8 mouse cellular contexts compared by ENCODE assay signal in genomic region chr6:124915942-124916694, GRCm38 (mm10). TPM values are rescaled to one million over a fixed set of nuclear protein-coding genes. Genes with fewer than 3 reads are reported as not detected.
DNase-seq lines count a peak whose midpoint lies in the region; ATAC-seq and TF ChIP-seq lines count a peak whose summit lies in the region.

No protein-coding gene starts in this region.

- peak overlapping the region; percentile 86 for H3K4me2 ChIP-seq in heart, embryonic 15.5 days

- no peak for TF ChIP-seq CTCF in lung, adult 2 months (IDR thresholded peaks at IDR 0.05; ENCODE audit: insufficient read depth, low read length)

- no peaks in the 10 kb centered on the region for H3K27me3 ChIP-seq in heart, embryonic 15.5 days

- H3K36me3 ChIP-seq in heart, embryonic 15.5 days, result peaks cover 21% of the 10 kb centered on the region

- no peak for DNase-seq in lung, adult 2 months
- DNase-seq in lung, adult 18-20 months, result no peak
- peak; percentile 53 to 57 for DNase-seq in cerebellum, postnatal 25 days
- DNase-seq in kidney, postnatal 36 days, result peak; percentile 79 to 87
- DNase-seq in lung, postnatal 36 days, result peak; percentile 44
- peak; percentile 83 for DNase-seq in telencephalon, adult 2 months (ENCODE audit: low read depth, low spot score)
- no peak for DNase-seq in urinary bladder, postnatal 4 days (ENCODE audit: low spot score in 2 of 2)

- no peak for ATAC-seq in heart, embryonic 15.5 days (replicated peaks; ENCODE audit: insufficient number of reproducible peaks, insufficient read depth, low FRiP score, low read depth)

- peaks cover 13% of the 10 kb centered on the region for H3K4me1 ChIP-seq in lung, adult 2 months (ENCODE audit: control insufficient read depth, insufficient read depth, low read length)
- H3K4me1 ChIP-seq in heart, embryonic 15.5 days (replicated peaks), result peaks cover 63% of the 10 kb centered on the region

- no peaks in the 10 kb centered on the region for H3K9me3 ChIP-seq in heart, embryonic 15.5 days (replicated peaks)

- peak overlapping the region; percentile 100 for H3K27ac ChIP-seq in heart, embryonic 15.5 days

- WGBS in lung, adult 2 months, result 10% methylated on average over 12 of the region's 12 CpGs
- WGBS in heart, embryonic 15.5 days, result 5% methylated on average over 12 of the region's 12 CpGs

- no peak; the same call in 1 of the 2 replicates for TF ChIP-seq POLR2A in lung, adult 2 months (IDR thresholded peaks at IDR 0.05; ENCODE audit: borderline replicate concordance, extremely low read depth, low read depth, low read length)

- H3K4me3 ChIP-seq in lung, adult 2 months (replicated peaks; ENCODE audit: extremely low read depth, low read depth, low read length), result peak overlapping the region; percentile 79
- H3K4me3 ChIP-seq in heart, embryonic 15.5 days, result peak overlapping the region; percentile 96

- peak overlapping the region; percentile 100 for H3K9ac ChIP-seq in heart, embryonic 15.5 days

RNA-seq across cellular contexts. Expression of gene Ptms, which starts 3.8 kb away (rescaled TPM):
- 1,982 and 2,310 TPM in 2 replicates for polyA plus RNA-seq in lung, adult 2 months (2012; rRNA removed)
- 255 and 294 TPM in 2 replicates for polyA plus RNA-seq in heart, embryonic 15.5 days (2015; fragmentation: Nextera tagmentation; extraction: Ambion mirVana)

RNA-seq across cellular contexts. Expression of gene Lag3, which starts 4.6 kb away (rescaled TPM):
- polyA plus RNA-seq in lung, adult 2 months (2012; rRNA removed), result 1.4 and 1.9 TPM in 2 replicates
- polyA plus RNA-seq in heart, embryonic 15.5 days (2015; fragmentation: Nextera tagmentation; extraction: Ambion mirVana), result 1.2 and 1.7 TPM in 2 replicates

RNA-seq across cellular contexts. Expression of gene Mlf2, which starts 15.1 kb away (rescaled TPM):
- polyA plus RNA-seq in lung, adult 2 months (2012; rRNA removed), result 313 and 336 TPM in 2 replicates
- 358 and 371 TPM in 2 replicates for polyA plus RNA-seq in heart, embryonic 15.5 days (2015; fragmentation: Nextera tagmentation; extraction: Ambion mirVana)

RNA-seq across cellular contexts. Expression of gene Cd4, which starts 28.1 kb away (rescaled TPM):
- polyA plus RNA-seq in lung, adult 2 months (2012; rRNA removed), result 1.9 and 2.7 TPM in 2 replicates
- 0.05 and 0.68 TPM in 2 replicates for polyA plus RNA-seq in heart, embryonic 15.5 days (2015; fragmentation: Nextera tagmentation; extraction: Ambion mirVana)

RNA-seq across cellular contexts. Expression of gene Cops7a, which starts 49.2 kb away (rescaled TPM):
- 178 and 213 TPM in 2 replicates for polyA plus RNA-seq in lung, adult 2 months (2012; rRNA removed)
- 129 and 139 TPM in 2 replicates for polyA plus RNA-seq in heart, embryonic 15.5 days (2015; fragmentation: Nextera tagmentation; extraction: Ambion mirVana)

Comparison
In these comparisons a context has a peak if more than half of its experiments do, and no peak if none do; other contexts are left out.
1. DNase-seq: peak in cerebellum, postnatal 25 days (2 of 2), kidney, postnatal 36 days (2 of 2), lung, postnatal 36 days (single experiment) and telencephalon, adult 2 months (single experiment); none in lung, adult 2 months (single experiment), lung, adult 18-20 months (0 of 2) and urinary bladder, postnatal 4 days (0 of 2).